Mouse (Mus musculus) heart, adult 9 months (tissue): ENCODE results near the gene Skp1a.
"Not testable (repeated sequence)": the region's sequence is repeated elsewhere in the genome, so short reads cannot be mapped to it uniquely, and the experiment has no call there.

Experiments
- DNase-seq, 2 experiments: peaks; one replicate each; pipeline ENCODE4 v3.0.0; 2022; ENCODE audit warnings: low spot score in 2 of 2

Gene Skp1a

DNA sequence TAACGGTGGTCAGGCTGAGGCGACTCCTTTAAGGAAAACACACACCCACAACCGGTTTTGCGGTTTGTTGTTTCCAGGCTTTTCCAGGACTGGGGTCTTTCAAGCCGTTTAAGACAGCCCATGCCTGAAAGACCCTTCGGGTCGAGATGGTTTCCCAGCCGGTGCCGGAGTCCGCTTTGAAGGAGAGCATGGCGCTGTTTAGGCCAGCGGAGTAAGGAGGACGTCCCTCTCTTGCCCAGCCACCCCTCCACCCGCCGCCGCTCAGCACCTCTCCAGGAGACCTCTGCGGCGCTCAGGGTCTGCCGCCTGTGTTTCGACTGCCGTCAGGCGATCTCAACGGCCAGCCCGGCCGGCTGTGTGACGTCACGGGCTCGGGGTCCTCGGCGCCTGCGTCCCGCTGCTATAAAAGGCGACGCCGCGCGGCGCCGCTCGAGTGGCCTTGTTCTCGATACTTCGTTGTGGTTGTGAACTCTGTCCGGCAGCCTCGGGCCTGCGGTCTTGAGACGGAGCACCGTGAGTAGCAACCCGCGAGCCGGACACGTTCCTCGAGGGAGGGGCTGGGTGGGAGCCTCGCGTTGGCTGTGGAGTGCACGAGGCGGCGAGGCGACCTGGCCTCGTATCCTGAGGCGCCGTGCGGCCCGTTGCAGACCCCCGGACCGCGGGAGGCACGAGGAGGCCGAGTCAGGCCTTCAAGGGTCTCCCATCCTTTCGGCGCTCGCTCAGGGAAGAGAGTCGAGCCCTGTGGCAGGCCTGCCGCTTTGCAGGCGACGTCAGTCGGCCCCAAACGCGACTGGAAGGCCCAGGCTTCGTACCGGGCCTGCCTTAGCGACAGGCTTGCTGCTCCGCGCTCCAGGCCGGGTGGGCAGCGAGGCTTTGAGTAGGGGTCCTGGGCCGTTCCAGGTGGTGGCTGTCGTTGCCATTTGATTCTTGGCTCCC, at the start of gene Skp1a:
Skp1a (plus strand) TSS at position 390 of the 936 bp plus-strand sequence.
- DNase-seq: peak; percentile 86 to 91

GRCm38 (mm10) chr11:52196496-52197023, 35.2 kb upstream of the Skp1a start:
- DNase-seq: not testable (repeated sequence)

DNA sequence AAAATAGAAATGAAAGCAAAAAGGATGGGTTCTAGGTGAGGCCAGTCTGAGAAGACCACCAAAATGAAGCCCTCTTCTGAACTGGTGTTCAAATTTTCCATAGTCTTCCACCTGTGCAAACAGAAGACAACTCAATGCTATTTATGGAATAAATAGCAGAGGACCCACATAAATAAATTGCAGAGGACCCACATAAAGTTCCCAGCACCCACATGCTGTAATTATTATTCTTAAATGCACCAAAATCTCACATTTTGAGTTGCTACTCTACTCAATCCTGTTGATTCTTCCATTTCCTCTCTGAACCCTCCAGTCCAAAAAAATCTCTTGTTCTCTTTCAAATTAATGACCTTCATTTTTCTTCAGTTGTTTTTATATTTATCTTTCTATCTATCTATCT, 17.9 kb upstream of the Skp1a start, which contains the start of gene Olfr1371:
Olfr1371 (minus strand) TSS at position 101 of the 400 bp plus-strand sequence.
- DNase-seq: no peak

- DNase-seq: no peak
Measured at GRCm38 (mm10) chr11:52220282-52220681, 11.5 kb upstream of the Skp1a start.

DNA sequence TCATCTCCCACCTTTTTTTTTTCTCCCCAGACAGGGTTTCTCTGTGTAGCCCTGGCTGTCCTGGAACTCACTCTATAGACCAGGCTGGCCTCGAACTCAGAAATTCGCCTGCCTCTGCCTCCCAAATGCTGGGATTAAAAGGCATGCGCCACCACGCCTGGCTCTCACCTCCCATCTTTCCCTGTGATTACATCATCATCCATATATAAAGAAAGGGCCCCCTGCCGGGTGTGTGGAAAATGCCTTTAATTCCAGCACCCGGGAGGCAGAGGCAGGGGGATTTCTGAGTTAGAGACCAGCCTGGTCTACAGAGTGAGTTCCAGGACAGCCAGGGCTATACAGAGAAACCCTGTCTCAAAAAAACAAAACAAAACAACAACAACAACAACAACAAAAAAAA, 9.9 kb upstream of the Skp1a start:
- not testable (repeated sequence) for DNase-seq

- DNase-seq: no peak
Measured at GRCm38 (mm10) chr11:52222891-52223290, 8.9 kb upstream of the Skp1a start.

- DNase-seq: no peak
Measured at GRCm38 (mm10) chr11:52223968-52224682, 7.7 kb upstream of the Skp1a start.

GRCm38 (mm10) chr11:52225986-52226599, 5.7 kb upstream of the Skp1a start:
- DNase-seq: no peak

DNA sequence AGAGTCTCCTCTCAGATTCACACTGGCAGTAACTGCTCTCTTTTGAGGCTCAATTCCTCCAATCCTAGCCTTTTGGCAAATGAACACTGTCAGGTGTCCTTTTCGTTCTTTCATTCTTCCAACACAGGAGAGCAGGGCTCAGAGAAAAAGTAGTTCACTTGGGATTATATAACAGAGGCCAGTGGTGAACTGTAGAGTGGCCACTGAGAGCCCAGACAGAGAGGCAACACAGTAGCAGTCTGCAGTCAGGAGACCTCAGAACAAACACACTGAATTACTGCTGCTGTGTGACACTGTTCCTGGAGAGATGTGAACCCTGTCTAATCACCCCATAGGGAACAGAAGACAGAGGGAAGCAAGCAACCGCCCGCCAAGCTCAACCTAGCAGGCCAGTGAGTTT, 4.7 kb upstream of the Skp1a start:
- DNase-seq: no peak

DNA sequence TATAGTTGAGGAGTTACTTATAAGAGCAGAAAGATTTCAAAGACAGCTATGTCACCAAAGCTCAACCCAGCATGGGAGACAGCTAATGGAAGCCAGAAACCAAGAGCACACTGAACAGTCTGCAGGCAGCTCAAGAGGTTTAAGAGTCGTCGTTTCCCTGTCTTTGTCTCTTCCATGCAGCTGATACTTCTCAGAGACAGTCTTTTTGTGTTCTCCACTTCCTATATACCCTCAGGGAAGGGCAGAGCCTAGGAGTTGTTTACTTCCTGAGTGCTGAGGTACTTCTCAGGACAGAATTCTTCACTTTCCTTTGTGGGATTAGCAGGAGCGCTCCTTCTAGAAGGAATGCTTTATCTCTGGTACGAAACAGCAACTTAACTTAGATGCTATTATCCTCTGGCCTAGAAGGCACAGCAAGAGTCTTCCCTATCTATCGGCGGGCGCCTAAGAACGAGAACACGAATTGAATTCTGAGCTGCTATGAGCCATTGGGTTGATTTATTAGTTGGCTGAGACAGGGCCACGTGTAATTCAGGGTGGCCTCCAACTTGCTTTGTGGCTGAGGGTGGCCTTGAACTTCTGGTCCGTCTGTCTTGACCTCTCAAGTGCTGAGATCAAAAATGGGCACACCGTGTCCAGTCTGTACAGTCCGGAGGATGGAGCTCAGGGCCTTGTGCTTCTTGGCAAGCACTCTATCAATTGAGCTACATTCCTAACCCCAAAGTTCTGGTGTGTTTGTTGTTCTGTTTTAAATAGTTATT, 4.1 kb upstream of the Skp1a start:
- no peak for DNase-seq

DNA sequence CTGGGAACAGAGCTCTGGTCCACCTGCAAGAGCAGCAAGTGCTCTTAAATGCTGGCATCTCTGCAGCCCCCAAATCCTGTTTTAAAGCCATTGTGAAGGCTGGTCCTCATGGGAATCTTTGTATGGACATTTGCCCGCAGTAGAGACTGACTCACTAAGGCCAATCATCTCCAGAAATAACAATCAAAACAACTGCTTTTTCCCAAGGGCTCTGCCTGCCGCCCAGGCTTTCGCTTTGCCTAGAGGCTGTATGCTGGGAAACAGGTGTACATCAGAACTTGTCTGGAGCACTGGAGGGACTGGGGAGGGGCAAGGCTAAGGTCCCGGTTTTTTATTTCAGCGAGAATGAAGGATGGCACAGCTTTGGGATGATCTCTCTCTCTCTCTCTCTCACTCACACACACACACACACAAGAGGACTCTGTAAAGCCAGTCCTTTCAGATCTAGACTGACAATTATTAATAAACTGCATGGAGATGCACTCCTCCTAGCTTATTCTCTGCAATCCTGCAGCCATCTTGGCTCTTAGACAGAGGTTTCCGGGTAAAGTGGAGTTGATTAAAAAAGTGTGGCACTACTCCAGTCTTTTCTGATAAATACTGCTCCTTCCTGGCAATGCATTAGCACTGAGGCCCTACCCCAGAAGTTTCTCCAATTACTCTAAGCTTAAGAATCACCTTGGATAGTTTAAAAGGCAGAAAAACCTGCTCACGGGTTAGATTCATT, 2.9 kb upstream of the Skp1a start:
- peak in 1 of 2 experiments; percentile 36 for DNase-seq

- no peak for DNase-seq
Measured at GRCm38 (mm10) chr11:52230694-52231093, 1.1 kb upstream of the Skp1a start.

DNA sequence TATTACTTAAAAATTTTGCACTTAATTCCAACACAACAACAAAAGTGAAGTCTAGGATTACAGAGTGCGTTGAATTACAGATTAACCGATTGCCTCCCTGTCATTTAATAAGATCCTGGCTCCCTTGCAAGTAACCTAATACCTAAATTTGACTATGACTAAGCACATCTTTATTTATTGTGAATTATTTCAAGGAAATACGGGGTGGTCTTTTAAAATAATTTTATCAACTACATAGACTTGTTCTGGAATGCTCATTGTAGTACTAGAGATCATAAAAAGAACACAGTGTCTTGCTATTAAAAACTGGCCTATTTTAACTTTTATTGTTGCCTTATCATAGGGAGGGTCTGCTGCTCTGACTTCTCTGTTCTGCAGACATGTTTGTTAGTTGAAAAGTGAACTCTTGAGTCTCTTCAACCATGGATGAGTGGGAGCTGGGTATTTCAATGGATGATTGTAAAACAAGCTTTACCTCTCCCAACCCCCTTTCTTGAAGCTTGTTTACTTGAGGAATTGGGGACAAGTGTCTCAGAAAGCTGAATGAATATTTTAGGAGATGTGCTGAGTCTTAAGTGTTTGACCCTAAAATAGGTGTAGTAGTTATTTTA, 1.4 kb downstream of the Skp1a start:
- DNase-seq: no peak

DNA sequence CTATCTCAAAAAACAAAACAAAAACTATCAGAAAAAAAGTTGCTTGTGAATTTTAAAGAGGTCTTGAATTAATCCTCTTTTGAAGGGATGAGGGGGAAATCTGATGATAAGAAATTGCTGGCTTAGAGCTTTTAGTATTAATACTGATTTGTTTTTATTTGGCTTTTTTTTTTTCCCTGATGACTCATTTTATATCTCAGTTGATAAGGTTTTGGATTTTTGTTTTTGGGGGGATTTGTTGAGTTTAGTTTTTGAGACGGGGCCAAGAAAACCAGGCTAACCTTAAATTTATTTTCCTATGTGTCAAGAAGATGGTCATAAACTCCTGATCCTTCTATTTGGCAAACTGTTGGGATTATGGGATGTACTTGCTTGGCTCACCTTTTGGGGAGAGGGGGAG, 2.1 kb downstream of the Skp1a start:
- no peak for DNase-seq

DNA sequence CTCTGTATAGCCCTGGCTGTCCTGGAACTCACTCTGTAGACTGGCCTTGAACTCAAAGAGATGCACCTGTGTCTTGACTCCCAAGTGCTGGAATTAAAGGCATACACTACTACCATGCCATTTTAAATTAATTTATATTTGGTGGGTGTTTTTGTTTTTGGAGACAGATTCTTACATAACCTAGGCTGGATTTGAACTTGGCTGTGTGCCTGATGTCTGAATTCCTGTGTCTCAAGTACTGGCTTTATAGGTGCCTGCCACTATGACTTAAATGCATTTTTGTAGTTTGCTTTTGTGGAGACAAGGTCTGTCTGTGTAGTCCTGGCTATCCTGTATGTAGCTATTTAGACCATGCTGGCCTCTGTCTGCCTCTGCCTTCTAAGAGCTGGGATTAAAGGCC, 2.7 kb downstream of the Skp1a start:
- DNase-seq: no peak

DNA sequence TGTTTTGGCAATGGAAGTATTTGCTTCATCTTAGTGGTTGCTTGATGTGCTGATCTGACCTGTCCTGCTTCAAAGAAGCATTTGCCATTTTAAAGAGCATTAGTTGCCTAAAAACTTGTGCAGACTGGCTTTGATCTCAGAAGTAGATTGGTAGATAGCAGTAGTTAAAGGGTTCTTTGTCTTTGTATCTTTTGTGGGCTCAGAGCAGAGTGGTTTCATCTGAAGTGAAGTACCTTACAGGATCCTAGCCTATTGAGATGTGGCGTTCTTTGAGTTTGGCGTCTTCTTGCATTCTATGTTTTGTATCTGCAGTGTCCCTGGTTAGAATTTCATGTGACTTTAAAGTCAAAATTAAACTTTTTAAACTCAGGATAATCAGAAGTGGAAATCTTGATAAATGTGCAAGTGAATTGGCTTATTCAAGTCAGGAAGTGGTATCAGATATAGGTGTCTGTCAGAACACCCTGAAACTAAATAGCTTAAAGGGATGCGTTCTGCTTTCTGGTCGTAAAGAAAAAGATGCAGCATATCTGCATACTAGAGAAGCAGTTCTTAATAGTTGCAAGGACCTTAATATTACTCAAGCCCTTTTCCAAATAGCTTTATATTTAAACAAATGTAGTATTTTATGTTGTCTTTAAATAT, 9.2 kb downstream of the Skp1a start:
- no peak for DNase-seq

DNA sequence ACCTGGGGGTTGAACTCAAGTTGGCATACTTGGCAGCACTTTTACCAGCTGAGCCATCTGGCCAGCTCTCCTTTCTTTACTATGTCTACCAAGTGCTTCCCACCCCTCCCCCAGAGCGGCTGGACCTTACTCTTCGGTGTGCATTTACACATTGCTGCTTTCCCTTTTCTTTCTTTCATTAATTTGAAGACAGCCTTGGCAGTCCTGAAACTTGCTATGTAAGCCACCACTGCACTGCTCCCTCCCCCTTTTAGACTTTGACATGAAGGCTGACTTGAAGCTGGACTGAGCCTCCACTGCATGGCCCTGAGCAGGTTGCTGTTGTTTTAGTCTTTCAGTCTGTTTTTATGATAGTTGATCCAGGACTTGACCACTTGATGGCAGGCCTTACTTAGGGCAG, 17.7 kb downstream of the Skp1a start:
- DNase-seq: no peak

- no peak for DNase-seq
Measured at GRCm38 (mm10) chr11:52251770-52252169, 20.0 kb downstream of the Skp1a start.

GRCm38 (mm10) chr11:52252692-52253091, 20.9 kb downstream of the Skp1a start:
- DNase-seq: no peak
